Mouse (Mus musculus) embryonic facial prominence, embryonic 11.5 days (tissue): ENCODE results near the gene Flywch1. TPM values are rescaled to one million over a fixed set of nuclear protein-coding genes. Genes with fewer than 3 reads are reported as not detected.

Experiments used
- ATAC-seq: fragments of 200-750 bp; cut with Nextera tagmentation; replicated peaks from 2 replicates; pipeline ENCODE4 v1.8.0; 2017; ENCODE audit warnings: low read depth; ENCODE audit not compliant: insufficient number of reproducible peaks, low FRiP score, low TSS enrichment
- DNase-seq: peaks from one replicate; pipeline ENCODE4 v3.0.0-alpha.2; 2015; ENCODE audit warnings: low spot score
- H3K27ac ChIP-seq: fragments of 300-500 bp; sonication (generic); replicated peaks from 2 replicates; pipeline ENCODE4 v1.5.1; 2014; ENCODE audit warnings: mild to moderate bottlenecking, low read depth, low read length, control low read depth
- H3K27me3 ChIP-seq: fragments of 300-500 bp; sonication (generic); 2 replicates; pipeline ENCODE4 v1.6.1; 2014; ENCODE audit warnings: mild to moderate bottlenecking, low read length, moderate library complexity, mixed read lengths; ENCODE audit not compliant: control insufficient read depth, insufficient read depth
- H3K36me3 ChIP-seq: fragments of 300-500 bp; sonication (generic); replicated peaks from 2 replicates; pipeline ENCODE4 v1.6.1; 2014; ENCODE audit warnings: low read depth, mild to moderate bottlenecking, low read length, moderate library complexity, mixed read lengths; ENCODE audit not compliant: control insufficient read depth, insufficient read depth
- H3K4me1 ChIP-seq: fragments of 300-500 bp; sonication (generic); 2 replicates; pipeline ENCODE4 v1.6.1; 2014; ENCODE audit warnings: low read length, mixed read lengths; ENCODE audit not compliant: control insufficient read depth, insufficient read depth
- H3K4me2 ChIP-seq: fragments of 300-500 bp; sonication (generic); 2 replicates; pipeline ENCODE4 v1.6.1; 2014; ENCODE audit warnings: low read depth, mild to moderate bottlenecking, control low read depth, low read length, moderate library complexity
- H3K4me3 ChIP-seq: fragments of 300-500 bp; sonication (generic); 2 replicates; pipeline ENCODE4 v1.5.1; 2014; ENCODE audit warnings: low read depth, low read length, control low read depth
- H3K9ac ChIP-seq: fragments of 300-500 bp; sonication (generic); replicated peaks from 2 replicates; pipeline ENCODE4 v1.6.1; 2014; ENCODE audit warnings: mild to moderate bottlenecking, control low read depth, low read length
- H3K9me3 ChIP-seq: fragments of 300-500 bp; sonication (generic); replicated peaks from 2 replicates; pipeline ENCODE4 v1.6.1; 2016; ENCODE audit warnings: mild to moderate bottlenecking, low read length, inconsistent platforms, mixed read lengths; ENCODE audit not compliant: control insufficient read depth
- WGBS: fragments of 180-500 bp; shearing (Covaris S2); extraction: QIAGEN DNeasy Blood & Tissue Kit; methylation state at CpG from one replicate; pipeline ENCODE4 v1.1.7; 2014; 5-methylcytosine and 5-hydroxymethylcytosine counted together
- polyA plus RNA-seq: library from polyadenylated mRNA; unstranded; fragments of >200 nt; fragmentation: Nextera tagmentation; extraction: Ambion mirVana; gene quantifications from 2 replicates; pipeline ENCODE4 v1.2.1, GENCODE M21; 2014

Flywch1 gene
- polyA plus RNA-seq, 1 experiment from 2014 or later = 88.3 TPM

DNA sequence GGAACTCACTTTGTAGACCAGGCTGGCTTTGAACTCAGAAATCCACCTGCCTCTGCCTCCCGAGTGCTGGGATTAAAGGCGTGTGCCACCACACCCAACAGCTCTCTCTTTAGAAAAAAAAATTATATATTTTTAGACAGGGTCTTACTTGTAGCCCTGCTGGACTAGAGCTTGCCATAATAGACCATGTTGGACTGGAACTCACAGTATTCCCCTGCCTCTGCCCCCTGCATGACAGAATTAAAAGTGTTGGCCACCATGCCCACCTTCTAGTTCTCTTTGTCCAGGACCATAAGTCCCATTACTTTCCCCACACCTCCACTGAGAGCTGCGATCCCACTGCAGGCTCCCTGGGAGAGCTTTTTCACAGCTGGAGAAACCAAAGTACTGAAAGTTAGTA is 23.9 kb downstream of the Flywch1 start:
- peaks cover 4% of the 10 kb centered on the region; the same call in 1 of the 2 replicates for H3K36me3 ChIP-seq
- no peak overlapping the region for H3K4me2 ChIP-seq
- no peaks in the 10 kb centered on the region for H3K9me3 ChIP-seq
- no peak overlapping the region for H3K27ac ChIP-seq
- peaks cover 49% of the 10 kb centered on the region for H3K27me3 ChIP-seq
- ATAC-seq (no peak), DNase-seq (no peak)
- no peak overlapping the region for H3K4me3 ChIP-seq
- H3K9ac ChIP-seq = no peak overlapping the region
- H3K4me1 ChIP-seq = peaks cover 8% of the 10 kb centered on the region
- 81% methylated on average over 3 of the region's 3 CpGs for WGBS

DNA sequence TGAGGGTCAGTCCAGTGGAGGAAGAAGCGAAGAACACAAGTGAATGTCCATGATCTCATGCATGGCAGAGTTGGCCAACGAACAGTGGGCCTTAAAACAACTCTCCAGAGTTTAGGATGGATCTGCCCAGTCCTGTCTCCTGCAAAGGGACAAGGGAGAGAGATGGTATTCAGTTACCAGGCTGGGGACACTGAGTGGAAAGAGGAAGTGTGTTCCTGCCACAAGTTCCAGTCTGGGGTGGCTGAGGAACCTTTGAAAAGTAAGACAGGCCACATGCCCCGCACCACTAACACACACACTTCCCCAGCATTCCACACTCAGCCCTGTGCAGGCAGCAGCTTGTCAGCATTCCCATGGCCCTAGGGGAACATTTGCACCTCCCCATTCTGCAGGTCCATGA is 24.6 kb downstream of the Flywch1 start:
- H3K4me1 ChIP-seq = peaks cover 8% of the 10 kb centered on the region
- H3K27me3 ChIP-seq = peaks cover 56% of the 10 kb centered on the region
- no peak for ATAC-seq

DNA sequence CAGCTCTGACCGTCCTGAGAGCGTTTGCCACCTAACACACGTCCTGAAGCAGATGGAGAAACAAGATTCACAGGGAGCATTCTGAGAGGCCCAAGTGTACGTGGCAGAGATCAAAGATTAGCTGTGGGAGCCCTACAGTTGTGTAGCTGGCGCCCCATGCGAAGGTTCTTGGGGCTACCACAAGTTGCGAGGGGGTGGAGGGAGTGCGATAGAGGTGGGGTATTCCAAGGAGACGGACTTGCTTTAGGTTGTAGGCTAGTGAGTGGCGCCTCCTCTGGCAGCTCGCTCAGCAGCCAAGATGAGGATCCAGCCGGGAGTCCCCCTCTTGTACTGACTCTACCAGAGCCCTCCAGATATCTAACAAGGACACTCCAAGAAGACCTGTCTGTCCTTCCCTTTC is 25.1 kb downstream of the Flywch1 start:
- Histone ChIP-seq H3K27me3 (peaks cover 60% of the 10 kb centered on the region), H3K4me2 (no peak overlapping the region; the same call in 1 of the 2 replicates), H3K4me1 (peaks cover 8% of the 10 kb centered on the region), H3K36me3 (no peaks in the 10 kb centered on the region), H3K9me3 (no peaks in the 10 kb centered on the region), H3K27ac (no peak overlapping the region), H3K9ac (no peak overlapping the region), H3K4me3 (no peak overlapping the region)
- 2% methylated on average over 12 of the region's 12 CpGs for WGBS
- ATAC-seq (no peak), DNase-seq (no peak)

More for the DNA sequence above, 24.6 kb downstream of the Flywch1 start:
- DNase-seq = no peak
- no peaks in the 10 kb centered on the region for H3K9me3 ChIP-seq
- H3K27ac ChIP-seq = no peak overlapping the region
- no peaks in the 10 kb centered on the region for H3K36me3 ChIP-seq
- H3K4me2 ChIP-seq = no peak overlapping the region
- no peak overlapping the region for H3K9ac ChIP-seq
- 70% methylated on average over 3 of the region's 3 CpGs for WGBS
- H3K4me3 ChIP-seq = no peak overlapping the region

DNA sequence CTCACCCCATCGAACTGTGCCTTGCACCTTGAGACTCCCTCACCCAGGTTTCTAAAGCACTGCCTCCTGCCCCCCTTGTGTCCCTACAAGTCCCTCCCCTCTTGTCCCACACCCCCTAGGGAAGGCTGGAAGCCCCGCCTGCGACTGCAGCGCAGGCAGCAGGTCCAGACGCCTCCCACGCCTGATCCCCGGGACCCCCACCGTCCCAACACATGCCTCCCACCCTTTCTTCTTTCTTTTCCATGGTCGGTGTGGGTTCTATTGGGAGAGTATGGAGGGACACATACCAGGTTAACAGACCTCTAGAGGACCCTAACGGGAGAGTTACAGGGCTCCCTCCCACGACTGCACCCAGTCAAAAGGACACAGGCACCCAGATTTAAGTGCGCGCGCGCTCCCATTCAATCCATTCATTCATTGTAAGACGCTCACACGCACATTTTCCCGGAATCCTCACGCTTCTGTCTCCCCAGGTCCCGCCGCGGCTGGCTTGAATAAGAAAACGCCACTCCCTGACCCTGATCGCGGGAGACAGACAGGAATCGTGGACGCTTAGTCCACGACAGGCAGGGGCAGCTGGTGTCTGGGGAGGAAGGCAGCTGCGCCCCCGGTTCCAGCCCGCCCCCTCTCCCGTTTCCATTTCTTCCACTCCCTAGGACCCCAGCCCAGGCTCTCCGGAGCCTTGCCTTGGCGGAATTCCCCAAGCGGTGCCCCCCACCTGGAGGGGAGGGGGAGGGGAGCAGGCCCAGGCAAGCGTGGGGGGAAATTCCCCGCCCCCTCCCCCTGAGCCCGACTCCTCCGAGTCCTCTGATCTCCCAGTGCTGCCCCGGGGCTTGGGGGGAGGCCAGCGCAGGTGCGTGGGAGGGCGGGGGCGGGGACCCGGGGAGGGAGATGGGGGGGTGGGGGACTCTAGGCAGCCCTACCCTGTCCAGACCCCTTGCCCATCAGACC is 25.8 kb downstream of the Flywch1 start, which contains the start of gene Kremen2:
Gene Kremen2 (minus strand): TSS at position 533 of the 951 bp plus-strand sequence.
- DNase-seq (peak; percentile 36), ATAC-seq (no peak; the same call in 1 of the 2 replicates)
- Histone ChIP-seq H3K4me3 (peak within 1 kb of the TSS; percentile 28), H3K27me3 (peaks cover 67% of the 10 kb centered on the region), H3K9ac (peak within 1 kb of the TSS; percentile 39; the same call in 1 of the 2 replicates), H3K36me3 (no peaks in the 10 kb centered on the region), H3K4me1 (peaks cover 8% of the 10 kb centered on the region), H3K27ac (no peak within 1 kb of the TSS), H3K9me3 (no peaks in the 10 kb centered on the region), H3K4me2 (peak within 1 kb of the TSS; percentile 58)
- WGBS = under 1% methylated on average over 38 of the region's 45 CpGs

DNA sequence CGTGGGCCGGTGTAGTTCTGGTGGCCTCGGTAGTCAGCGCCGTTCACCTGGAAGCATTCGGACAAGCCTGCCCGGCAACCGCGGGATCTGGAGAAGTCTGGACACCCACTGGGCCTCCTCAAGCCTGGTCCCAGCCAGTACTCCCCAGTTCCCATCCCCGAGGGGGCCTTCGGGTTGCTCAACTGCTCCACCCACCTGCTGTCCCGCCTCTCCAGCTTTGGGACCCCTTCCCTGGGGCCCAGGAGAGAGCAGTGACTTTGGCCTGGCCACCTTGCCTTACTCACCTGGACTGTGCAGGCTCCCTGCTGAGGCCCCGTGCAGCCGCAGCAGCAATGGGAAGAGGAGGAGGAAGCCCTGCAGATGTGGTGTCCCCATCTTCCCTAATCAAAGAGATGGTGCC is 26.8 kb downstream of the Flywch1 start:
- 4% methylated on average over 14 of the region's 14 CpGs for WGBS
- H3K27me3 ChIP-seq = peaks cover 73% of the 10 kb centered on the region
- H3K4me3 ChIP-seq = peak overlapping the region; percentile 28
- peaks cover 10% of the 10 kb centered on the region for H3K4me1 ChIP-seq
- ATAC-seq (no peak), DNase-seq (no peak)
- no peak overlapping the region for H3K27ac ChIP-seq
- no peak overlapping the region for H3K4me2 ChIP-seq
- no peaks in the 10 kb centered on the region for H3K36me3 ChIP-seq
- no peaks in the 10 kb centered on the region for H3K9me3 ChIP-seq
- no peak overlapping the region for H3K9ac ChIP-seq

DNA sequence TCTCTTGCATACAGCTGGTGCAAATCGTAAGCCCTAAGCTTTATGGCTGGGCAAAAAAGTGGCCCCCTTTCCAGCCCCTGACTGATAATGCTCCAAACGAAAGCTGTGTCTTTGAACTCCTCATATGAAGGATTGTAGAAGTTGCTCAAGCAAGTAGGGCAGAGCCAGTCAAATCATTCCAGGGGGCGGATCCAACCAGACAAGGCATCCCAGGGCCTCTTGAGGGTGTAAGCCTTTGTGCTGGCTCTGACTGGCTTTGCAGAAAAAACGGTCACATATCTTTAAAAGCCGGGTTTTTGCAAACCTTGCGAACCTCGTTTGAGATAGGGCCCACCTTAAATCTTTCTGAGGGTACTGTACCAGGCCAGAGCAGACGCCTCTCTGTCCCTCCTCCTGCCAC is 27.3 kb downstream of the Flywch1 start:
- WGBS = 19% methylated on average over 8 of the region's 8 CpGs
- Histone ChIP-seq H3K9ac (no peak overlapping the region), H3K36me3 (no peaks in the 10 kb centered on the region), H3K9me3 (no peaks in the 10 kb centered on the region), H3K4me2 (no peak overlapping the region), H3K27ac (no peak overlapping the region), H3K4me3 (no peak overlapping the region), H3K27me3 (peaks cover 79% of the 10 kb centered on the region), H3K4me1 (peaks cover 14% of the 10 kb centered on the region)
- no peak for ATAC-seq
- peak; percentile 40 for DNase-seq

DNA sequence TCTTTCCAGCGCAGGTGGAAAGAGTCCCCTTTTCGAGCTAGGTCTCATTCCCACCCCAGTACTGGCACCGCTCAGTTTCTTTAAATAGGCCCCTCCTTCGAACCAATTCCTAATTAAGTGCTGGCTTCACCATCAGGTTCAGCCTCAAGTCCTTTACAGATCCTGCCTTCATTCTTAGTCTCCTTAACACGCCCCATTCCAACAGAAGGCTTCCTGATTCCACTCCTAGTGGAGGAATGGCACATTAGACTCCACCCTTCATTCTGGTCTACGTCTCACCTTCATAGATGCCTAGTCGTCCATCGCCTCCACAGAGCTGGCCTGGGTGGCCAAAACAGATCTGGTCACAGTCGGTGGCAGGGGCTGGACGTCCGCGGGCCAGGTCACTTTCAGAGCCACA is 28.5 kb downstream of the Flywch1 start:
- no peak for ATAC-seq
- Histone ChIP-seq H3K4me1 (peaks cover 14% of the 10 kb centered on the region), H3K9me3 (no peaks in the 10 kb centered on the region)

DNA sequence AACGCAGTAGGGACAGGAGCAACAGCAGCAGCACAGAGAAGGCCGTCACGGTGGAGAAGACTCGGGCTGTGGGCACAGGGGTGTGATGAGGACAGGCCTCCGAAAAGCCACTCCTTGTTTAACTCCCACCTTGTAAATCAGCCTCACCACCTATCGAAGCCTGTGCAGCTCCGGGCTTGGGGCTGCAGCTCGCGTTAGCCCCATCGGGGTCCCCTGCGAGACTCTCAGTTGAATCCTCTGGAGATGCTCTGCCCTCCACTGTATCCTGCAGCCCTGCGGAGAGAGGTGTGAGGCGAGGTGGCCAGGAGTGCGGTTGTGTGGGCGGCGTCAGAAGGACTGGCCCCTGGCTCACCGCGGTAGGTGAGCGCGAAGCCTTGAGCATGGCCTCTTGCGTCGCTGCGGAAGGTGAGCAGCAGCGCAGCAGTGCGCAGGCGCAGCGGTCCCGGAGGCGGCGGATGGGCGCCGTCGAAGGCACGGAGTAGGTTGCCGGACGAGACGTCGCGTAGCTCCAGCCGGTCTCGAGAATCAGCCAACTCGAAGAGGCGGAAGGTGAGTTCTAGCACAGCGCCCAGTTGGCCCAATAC is 29.1 kb downstream of the Flywch1 start:
- WGBS = 7% methylated on average over 44 of the region's 44 CpGs
- no peak for ATAC-seq
- peaks cover 14% of the 10 kb centered on the region for H3K4me1 ChIP-seq
- H3K36me3 ChIP-seq = no peaks in the 10 kb centered on the region
- DNase-seq = peak; percentile 19
- H3K27ac ChIP-seq = no peak overlapping the region
- no peak overlapping the region for H3K4me3 ChIP-seq
- H3K9ac ChIP-seq = no peak overlapping the region
- H3K9me3 ChIP-seq = no peaks in the 10 kb centered on the region
- H3K4me2 ChIP-seq = peak overlapping the region; percentile 0; the same call in 1 of the 2 replicates
- H3K27me3 ChIP-seq = peaks cover 84% of the 10 kb centered on the region

More for the DNA sequence above, 28.5 kb downstream of the Flywch1 start:
- H3K4me3 ChIP-seq = no peak overlapping the region
- H3K27ac ChIP-seq = no peak overlapping the region
- 66% methylated on average over 12 of the region's 12 CpGs for WGBS
- no peaks in the 10 kb centered on the region for H3K36me3 ChIP-seq
- H3K9ac ChIP-seq = no peak overlapping the region
- peaks cover 85% of the 10 kb centered on the region for H3K27me3 ChIP-seq
- DNase-seq = no peak
- H3K4me2 ChIP-seq = no peak overlapping the region
